Mouse (Mus musculus) yolk sac, embryonic 10.5 days (tissue): Measurements from ENCODE around the gene Snx10.

Experiments
- DNase-seq: peaks from one replicate; pipeline ENCODE4 v3.0.0-alpha.2; 2017; ENCODE audit warnings: low spot score

The Snx10 gene

DNA sequence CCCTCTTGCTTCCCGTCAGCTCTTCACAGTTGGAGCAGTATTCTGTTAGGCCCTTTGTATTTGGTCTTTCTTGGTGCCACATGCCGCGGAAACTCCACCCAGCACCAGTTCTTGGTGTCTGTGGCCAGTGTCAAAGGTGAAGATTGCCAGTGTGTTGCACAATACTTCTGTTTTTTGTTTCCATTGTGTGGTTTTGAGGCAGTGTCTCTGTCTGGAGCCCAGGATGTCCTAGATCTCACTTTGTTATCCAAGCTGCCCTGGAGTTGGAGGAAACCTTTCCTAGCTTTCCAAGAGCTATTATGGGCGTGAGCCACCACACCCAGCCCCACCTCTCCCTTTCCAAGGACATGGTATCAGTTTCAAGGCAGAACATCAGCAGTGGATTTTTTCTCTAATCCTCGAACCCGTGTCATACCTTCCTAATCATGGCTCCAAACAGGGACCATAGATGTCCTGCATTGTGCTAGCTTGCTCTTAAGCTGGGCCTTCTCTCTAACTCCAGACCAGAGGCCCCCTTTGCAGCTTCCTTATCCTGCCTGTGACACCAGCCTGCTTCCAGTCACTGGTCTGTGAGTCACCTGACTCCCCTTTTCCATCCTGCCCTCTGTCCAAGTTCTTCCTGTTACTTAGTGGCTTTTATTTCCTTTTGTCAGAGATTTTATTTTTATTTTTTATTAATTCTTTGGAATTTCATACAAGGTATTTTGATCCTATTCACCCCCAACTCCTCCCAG, 9.9 kb downstream of the Snx10 start:
- no peak for DNase-seq

DNA sequence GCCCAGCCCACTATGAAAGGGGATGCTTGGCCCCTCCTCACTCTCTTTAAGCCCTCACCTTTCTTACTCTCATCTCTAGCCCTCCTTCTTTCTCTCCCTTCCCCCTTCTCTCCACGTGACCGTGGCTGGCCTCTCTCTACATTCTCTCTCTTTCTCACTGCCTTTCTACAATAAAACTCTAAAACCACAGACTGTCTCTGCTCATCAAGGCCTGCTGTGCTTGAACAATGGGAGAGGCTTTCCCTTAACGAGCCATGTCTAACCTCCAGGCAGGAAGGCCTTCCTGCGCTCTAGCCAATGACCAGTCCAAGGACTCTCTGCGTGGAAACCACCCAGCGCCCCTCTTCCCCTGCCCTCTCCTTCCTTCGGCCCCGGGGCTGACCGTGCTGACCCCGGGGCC, 11.9 kb downstream of the Snx10 start:
- DNase-seq = no peak

DNA sequence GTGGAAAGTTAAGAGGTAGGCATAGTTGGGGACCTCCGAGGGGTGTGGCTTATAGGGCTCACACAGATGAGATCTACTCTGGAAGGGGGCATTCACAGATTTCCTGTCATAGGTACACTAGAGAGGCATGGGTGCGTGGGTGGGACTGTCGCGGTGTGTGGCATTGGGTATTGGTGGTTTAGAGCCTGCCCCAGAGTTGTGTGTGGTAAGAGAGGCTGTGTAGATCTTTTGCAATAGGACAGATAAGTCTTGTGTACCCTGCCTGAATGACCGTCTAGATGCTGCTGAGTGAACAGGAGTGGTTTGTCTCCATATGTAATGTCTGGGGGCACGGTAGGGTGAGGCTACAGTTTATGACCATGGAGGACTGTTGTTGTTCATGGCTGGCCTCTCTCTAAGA, 16.8 kb downstream of the Snx10 start:
- DNase-seq = no peak

DNA sequence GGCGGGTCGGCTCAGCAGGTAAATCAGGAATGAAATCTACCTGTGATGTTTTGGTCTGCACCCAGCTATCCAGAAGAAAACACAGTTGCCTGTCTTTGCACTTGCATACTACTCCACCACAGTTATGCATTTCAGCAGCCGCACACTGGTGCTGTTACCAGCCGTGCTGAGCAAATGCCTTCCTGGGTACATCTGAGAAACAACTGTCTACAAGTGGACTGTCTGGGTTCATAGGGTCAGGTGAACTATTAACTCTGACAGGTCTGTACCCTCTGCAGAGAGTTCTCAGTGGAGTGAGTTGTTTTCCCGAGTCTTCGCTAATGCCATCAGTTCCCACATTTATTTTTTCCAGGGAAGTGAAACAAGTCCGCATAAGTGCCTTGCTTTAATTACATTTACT, 17.7 kb downstream of the Snx10 start:
- DNase-seq = peak; percentile 73

DNA sequence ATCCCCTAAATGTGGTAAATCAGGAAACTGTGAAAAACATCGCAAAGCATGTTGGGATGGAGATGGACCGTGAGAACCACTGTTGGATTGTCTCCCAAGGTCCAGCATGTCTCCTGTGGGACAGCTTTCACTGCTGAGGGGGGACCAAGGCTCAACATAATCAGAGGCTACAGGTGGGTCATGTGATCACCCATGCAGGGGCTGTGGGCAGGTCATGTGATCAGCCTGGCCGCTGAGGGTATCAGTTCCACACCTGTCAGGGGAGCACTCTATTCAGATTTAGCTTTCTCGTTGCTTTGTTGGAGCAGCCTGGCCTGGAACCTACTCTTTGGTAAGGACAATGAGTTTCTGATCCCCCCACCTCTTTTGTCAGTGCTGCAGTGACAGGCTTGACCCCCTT, 18.4 kb downstream of the Snx10 start:
- no peak for DNase-seq

DNA sequence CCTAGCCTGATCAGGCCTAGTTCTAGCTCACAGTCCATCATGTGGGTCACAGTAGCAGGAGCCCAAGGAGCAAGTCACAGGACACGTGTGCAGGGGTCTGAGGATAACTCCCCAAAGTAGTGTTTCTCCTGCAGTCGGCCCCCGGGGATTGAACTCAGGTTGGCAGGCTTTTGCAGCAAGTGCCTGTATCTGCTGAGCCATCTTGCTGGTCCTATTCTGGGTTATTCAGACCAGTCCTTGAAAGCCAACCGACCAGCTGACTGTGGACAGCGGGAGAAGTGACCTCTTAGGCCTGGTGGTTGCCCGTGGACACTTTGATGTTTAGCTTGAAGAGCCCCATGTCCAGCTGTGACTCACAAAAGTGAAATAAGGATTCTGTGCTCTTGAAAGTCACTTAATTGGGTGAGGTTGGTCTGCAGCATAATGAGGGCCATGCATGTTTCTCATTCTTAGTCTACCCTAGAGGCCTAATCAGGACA, 20.0 kb downstream of the Snx10 start:
- no peak for DNase-seq

DNA sequence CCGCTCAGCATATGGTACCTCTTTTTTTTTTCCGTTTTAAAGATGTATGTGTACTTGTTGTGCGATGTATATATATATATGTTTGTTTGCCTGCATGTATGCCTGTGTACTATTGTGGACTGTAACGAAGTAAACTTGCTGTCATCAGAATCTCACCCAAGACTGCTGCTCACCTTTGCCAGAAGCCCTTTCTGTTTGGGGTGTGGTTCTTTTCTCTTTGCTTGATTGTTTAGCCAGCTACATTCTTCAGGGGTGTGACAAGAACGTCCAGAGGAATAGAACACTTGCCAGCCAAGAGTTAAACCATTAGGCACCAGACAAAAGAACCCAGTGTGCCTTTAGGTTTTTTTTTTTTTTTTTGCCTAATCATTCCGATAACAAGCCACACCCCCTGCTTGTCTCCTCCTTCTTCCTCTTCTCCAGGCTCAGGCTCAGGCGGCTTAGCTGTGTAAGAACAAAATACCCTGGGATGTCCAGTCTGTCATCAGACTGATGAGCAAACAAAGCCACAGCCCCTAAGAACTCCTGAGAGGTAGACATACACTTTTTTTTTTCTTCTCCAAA, 20.5 kb downstream of the Snx10 start:
- DNase-seq = peak; percentile 54

DNA sequence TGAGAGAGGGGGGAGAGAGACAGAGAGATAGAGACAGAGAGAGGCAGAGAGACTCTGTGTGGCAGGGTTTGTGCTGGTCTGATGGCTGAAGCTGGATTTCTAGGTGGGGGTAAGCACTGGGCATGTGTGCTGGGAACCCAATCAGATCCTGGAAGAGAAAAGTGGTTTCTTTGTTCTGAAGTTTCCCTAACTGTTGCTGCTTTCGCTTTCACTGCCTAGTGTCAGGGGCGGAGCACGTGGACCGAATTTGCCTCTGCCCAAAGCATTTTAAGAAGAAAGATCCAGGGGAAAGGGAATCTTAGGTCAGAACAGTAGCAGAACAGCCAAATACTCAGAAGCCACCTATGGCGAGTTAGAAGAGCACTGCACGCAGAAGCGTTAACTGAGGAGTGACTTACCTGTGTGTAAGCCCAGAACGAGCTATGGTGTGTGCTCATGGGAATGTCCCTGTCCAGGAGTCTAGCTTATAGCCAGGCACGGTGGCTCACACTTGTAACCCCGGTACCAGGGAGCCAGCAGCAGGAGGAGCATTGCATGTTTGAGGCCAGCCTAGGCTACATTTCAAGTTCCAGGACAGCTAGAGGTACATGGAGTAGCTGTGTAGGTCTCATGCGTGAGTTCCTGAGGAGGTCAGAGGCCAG, 21.6 kb downstream of the Snx10 start:
- no peak for DNase-seq

DNA sequence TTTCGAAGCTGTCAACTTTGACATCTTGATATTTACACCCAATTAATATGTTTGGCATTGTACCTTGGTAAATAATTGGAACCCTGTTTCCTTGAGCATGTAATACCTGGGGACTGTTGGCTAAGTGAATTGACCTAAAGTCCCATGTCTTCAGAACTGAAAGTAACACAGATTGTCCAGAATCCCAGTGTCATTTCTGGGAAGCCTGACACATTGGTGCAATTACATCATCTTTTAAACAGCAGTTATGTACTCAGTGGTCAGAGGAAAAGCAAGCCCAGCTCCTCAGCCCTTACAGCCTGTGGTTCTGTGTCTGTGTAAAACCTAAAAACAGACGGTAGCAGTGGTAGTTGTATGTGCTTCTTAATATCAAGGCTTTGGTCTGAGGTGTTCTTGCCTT, 22.4 kb downstream of the Snx10 start:
- DNase-seq = no peak

DNA sequence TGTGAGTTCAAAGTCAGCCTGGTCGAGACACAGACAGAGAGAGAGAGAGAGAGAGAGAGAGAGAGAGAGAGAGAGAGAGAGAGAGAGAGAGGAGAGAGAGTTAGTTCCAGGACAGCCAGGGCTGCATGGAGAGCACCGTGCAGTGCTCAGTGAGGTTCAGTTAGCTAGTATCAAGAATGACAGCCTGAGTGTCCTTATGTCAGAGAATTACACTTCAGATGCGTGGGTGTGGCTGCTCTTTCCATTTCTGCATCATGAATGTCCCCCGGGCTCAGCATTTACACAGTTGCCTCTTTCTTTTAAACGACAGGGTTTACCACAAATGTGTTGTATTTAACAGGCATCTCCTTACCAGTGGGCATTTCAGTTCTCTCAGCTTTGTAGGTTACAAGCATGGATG, 25.1 kb downstream of the Snx10 start:
- DNase-seq = no peak

DNA sequence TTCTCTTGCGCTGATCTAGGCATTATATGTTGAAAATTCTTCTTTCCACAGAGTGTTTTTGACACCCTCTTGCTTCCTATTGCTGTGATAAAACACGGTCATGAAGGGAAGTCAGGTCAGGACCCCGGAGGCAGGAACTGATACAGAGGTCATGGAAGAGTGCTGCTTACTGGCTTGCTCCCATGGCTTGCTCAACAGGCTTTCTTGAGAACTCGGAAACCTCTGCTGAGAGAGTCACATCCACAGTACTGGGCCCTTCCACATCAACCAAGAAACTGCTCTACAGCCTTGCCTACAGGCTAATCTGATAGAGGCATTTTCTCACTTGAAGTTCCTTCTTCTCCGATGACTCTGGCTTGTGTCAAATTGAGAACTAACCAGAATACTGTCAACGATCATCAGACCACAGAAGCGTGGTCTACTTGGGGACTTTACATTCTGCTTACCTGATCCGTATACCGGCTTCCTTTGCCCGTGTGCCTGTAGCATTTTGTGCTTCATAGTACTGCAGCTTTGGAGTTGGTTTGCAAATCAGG, 27.6 kb downstream of the Snx10 start:
- DNase-seq = no peak

DNA sequence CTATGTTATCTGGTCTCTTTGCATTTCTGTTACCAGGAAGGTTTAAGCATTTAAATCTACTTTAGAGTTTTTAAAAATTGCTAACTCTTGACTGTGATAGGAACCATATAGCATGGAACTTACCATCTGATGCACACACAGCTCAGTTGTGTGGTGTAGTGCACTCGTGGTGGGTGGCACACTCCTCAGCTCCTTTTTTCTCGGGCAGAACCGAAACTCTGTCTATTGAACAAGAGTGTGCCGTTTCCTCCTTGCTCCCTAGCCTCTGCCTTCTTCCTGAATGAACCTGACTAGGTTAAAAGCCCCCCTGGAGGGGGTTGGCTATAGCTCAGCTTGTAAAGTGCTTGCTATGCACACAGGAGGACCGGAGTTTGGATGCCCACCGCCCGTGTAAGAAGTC, 32.9 kb downstream of the Snx10 start:
- DNase-seq = no peak

DNA sequence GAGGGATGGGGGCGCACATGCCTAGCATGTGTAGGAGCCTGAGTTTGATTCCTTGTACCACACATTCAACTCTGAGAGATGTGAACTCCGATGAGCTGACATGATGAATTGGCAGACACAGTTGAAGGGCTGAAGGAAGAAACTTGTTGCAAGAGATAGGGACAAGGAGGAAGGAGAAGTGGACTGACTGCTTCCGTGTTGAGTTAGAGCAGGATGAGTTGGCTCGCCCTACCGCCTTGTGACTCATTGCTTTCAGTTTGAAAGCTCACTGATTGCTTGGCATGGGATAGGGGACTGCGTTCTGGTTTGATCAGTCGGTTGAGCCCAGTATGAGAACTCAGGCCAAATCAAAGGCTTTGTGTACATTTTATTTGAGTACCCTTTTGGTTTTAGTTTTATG, 34.6 kb downstream of the Snx10 start:
- no peak for DNase-seq

DNA sequence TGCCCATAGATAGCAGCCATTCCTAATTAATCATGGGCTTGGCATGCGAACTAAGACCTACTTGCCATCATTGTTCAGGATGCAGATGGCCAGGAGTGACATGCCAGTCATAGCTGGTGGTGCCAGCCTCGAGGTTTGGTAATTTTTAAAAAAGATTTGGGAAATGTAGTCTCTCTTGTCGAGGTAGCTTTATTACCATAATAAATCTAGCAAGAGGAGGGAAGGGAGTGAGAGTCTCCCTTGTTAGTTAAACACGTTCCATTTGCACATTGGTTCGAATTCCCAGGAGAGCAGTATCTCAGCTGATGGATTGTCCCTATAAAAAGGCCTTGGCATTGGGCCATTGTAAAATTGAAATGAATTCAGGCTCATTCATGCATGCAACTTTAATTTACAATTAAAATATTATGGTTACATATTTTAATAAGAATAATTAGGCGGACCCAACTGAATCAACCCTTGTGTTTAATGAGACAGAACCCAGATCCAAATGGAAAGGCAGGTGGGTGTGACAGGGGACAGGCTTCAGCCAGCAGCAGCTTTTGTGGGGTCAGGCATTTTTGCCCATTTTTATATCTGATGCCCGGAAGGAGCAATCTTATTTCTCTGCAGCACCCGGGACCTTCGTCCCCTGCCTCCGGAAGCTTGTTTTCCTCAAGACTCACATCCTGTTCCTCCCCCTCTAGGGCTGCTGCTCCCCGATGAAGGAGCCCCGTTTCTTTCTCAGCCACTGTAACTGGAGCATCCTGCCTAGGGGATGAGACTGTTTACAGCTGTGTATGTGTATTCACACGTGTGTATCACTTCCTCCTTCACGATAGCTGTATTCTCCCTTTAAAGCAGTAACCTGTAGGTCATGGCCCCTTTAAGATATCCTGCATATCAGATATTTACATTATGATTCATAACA, 43.3 kb downstream of the Snx10 start:
- no peak for DNase-seq

DNA sequence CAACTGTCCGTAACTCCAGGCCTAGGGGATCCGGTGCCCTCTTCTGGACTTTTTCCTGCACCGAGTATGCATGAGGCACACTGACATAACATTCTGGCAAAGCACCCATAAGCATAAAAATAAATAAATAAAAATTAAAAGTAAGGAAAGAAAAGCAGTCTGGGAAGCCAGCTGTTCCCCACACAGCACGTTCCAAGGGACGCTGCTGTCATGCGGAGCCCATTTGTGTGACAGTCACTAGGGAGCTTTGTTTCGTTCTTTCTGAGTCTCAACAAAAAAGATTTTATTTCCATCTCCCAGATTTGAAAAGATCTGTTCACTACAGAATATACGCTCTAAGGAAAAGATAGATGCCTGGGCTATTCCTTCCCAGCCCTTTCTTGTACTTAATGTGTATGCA, 45.4 kb downstream of the Snx10 start:
- DNase-seq = no peak

DNA sequence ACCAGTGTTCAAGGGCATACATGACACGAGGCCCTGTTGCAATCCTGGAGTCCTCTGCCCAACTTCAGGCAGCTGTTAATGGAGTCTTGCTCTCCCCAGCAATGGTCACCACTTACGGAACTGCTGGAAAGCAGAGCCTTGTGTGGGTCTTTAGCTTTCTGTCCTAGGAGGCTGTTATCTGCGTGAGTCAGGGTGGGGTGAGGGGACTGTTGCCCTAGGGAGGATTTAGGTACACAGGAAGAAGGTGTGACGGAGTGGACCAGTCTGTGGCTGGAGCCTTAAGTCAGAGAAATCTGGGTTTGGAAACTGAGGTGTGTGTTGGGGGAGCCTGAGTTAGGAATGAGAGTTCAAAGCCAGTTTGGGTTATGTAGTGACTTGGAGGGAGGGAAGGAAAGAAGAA, 49.4 kb downstream of the Snx10 start:
- no peak for DNase-seq

DNA sequence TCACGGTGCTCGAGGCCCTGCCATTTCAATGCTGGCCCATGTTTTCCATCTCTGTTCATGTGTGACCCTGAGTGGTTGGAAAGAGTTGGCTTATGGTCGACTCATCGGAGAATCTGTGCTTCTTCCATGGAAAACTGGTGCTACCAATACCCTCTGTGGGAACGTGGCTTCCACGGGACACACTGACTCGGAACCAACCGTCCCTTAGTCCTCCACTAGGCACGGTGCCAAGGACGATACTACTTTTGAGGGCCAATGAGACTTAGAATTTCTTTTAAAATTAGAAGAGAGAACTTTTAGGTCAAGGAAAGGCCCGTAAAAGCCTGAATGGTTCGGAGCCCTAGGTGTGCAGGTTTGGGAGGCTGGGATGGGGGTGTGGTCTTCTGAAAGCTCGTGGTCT, 50.4 kb downstream of the Snx10 start:
- DNase-seq = no peak

DNA sequence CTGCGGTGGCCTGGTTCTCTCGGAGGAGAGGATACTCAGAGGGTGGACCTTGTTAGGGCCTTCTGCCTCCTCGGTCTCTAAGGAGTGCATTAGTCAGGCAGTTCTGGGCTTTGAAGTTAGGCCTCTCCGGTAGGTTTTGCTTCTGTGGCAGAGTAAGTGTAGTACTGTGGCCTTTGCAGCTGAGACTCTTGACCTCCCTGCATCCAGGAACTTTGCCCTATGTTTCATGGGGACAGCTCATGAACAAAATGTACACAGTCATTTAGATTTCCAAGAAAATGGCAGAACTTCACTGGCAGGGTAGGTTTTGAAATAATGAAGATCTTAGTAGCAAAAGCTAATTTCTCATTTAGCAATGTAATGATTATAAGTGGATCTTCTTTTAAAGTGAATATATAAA, 54.7 kb downstream of the Snx10 start:
- peak; percentile 32 for DNase-seq

DNA sequence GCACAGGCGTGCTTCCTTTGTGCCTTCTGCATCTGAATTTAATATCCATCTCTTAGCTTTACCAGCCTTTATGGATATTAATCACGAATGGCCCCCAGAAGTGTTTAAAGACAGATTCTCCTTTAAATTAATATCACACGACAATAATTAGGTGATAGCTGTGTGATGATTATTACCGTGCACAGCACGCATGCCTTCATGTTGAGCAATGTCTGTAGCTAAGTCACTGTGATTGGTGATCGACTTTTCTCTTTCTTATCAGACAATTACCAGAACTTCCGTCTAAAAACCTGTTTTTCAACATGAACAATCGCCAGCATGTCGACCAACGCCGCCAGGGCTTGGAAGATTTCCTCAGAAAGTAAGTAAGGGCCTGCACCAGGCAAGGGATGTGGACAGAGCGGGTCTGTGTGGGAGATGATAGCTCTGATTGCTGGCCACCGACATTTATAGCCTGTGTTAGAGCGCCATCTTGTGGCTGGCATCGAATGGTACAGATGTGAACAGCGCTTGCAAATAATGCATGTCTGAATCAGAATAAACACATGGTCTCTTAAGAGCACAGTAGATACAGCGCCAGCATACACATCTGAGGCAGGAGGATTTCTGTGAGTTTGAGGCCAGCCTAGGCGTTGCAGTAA, 56.5 kb downstream of the Snx10 start:
- DNase-seq = peak; percentile 84

DNA sequence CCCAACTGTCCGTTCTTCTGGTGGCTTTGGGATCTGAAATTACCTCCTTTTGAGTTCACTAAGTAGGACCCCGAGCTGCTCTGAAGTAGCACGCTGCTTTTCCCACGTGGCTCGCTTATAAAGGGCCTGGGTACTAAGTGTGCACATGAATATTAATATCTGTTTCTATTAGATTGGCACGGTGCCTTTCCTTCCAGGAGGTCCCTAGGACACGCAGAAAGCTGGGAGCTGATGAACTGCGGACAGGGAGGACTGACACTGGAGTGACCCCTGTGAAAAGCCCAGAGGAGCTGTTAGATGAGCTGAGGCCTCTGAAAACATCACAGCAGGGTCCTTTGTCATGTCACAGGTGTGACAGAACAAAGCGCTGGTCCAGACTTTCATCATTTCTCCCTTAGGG, 57.7 kb downstream of the Snx10 start:
- no peak for DNase-seq

DNA sequence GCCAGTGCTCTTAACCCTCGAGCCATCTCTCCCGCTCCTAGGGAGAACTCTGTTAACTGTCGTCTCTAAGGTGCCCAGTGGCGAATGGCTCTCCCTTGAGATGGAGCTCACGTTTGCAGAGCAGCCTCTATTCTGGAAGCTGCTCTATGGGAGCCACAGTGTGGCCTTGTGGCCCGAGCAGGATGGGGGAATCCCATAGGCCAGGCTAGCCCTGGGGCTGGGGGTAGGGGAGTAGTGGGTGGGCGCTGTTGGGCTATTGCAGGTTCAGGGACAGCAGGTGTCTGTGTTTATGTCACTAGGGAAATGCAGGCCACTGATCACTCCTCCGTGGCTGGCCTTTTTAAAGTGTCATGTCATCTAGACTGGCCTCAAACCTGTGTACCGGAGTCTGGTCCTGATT, 58.4 kb downstream of the Snx10 start:
- DNase-seq = no peak

DNA sequence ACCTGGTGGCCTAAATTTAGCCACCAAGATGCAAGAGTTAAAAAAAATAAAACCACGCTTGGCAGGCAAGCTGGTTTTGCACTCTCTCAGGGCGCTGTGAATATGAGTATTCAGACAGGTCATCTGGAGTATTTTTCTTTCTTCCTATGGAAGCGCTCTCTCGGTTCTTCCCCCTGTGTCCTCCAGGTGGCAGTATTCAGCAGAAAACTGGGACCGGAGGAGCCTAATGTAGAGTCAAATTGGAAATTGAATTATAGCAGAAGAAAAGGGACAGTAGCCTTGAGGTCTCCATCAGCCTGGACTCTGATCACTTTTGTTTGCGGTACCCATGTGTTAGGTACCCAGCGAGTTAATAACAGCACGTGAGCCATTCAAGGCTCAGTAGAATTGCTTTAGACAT, 62.3 kb downstream of the Snx10 start:
- DNase-seq = no peak
